Mouse (Mus musculus) lung, postnatal 0 days (tissue): Measurements from ENCODE around the gene Gm14326. TPM values are rescaled to one million over a fixed set of nuclear protein-coding genes. Genes with fewer than 3 reads are reported as not detected.

Source experiments
- polyA plus RNA-seq: library from polyadenylated mRNA; unstranded; fragments of >200 nt; fragmentation: Nextera tagmentation; extraction: Ambion mirVana; gene quantifications from 2 replicates; pipeline ENCODE4 v1.2.1, GENCODE M21; 2015

Gm14326 gene
- polyA plus RNA-seq, 1 experiment from 2014 or later: 16.2 TPM

Other genes starting within 250 kb of the Gm14326 start
- gene Gm14322, start 198.0 kb downstream of the Gm14326 start, polyA plus RNA-seq: 9.0 and 9.7 TPM in 2 replicates
- gene Gm14325, start 117.0 kb downstream of the Gm14326 start, polyA plus RNA-seq: 26.7 and 28.0 TPM in 2 replicates
- 3.7 and 4.7 TPM in 2 replicates for gene Gm14327, start 60.2 kb downstream of the Gm14326 start, polyA plus RNA-seq
- gene Zfp972, start 31.7 kb downstream of the Gm14326 start, polyA plus RNA-seq: 0.45 and 0.80 TPM in 2 replicates
- gene Zfp971, start 66.0 kb upstream of the Gm14326 start, polyA plus RNA-seq: 8.2 and 9.5 TPM in 2 replicates
- gene Zfp931, start 121.2 kb upstream of the Gm14326 start, polyA plus RNA-seq: 10.6 and 13.8 TPM in 2 replicates
- 0.20 and 0.27 TPM in 2 replicates for gene Phactr3, start 161.7 kb upstream of the Gm14326 start, polyA plus RNA-seq